Mouse (Mus musculus): ENCODE data around the gene Cotl1.

- TF ChIP-seq GATA1 (IDR thresholded peaks at IDR 0.05; ENCODE audit: borderline replicate concordance, low read length): no peak
- no peak for TF ChIP-seq FLI1 (IDR thresholded peaks at IDR 0.05; ENCODE audit: low read length)
Measured at GRCm38 (mm10) chr8:119840275-119840808, at the start of gene Cotl1.

Measured in megakaryocyte, embryonic 14.5 days (primary cell).